Comparison of ENCODE assay signal across 10 mouse cellular contexts in the genomic region with DNA sequence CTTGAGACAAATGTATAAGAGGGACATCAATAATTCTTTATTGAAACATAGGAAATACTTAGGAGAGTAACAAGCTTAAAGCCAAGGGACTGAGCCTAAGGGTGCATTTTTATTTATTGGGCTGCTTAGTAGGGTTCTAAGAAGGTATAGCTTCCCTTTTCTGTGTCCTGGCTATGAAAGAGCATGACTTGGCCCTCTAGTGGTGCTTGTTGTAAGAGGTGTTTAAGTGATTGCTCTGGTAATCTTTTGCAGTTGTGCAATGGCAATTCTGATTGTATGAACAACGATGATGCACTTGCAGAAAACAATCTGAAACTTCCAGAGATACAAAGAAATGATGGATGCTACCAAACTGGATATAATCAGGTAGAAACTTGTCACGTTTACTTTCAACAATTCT. TPM values are rescaled to one million over a fixed set of nuclear protein-coding genes. Genes with fewer than 3 reads are reported as not detected.
A peak's percentile ranks its signal among the peaks of the same experiment; 100 is the strongest.
DNase-seq lines count a peak whose midpoint lies in the region; ATAC-seq and TF ChIP-seq lines count a peak whose summit lies in the region.
"Had no signal": no experiment of that assay in that cellular context is flagged by ENCODE, and none has a peak within 500 bp of the region (broad histone marks: within the 10 kb centered on the region; RNA-seq: fewer than 3 reads in every experiment).

No protein-coding gene starts in this region.

- H3K4me2 ChIP-seq in heart, embryonic 12.5 days, result no peak overlapping the region
- H3K4me2 ChIP-seq in midbrain, embryonic 14.5 days (ENCODE audit: low read length), result no peak overlapping the region
- H3K4me2 ChIP-seq in forebrain, embryonic 15.5 days (replicated peaks), result no peak overlapping the region
- no peak overlapping the region for H3K4me2 ChIP-seq in intestine, embryonic 15.5 days (replicated peaks)

- no peak for TF ChIP-seq POLR2A in heart, adult 2 months (IDR thresholded peaks at IDR 0.05; ENCODE audit: insufficient read depth, low read depth, low read length)

- H3K36me3 ChIP-seq in heart, adult 2 months (ENCODE audit: control insufficient read depth, insufficient read depth, low read length), result no peaks in the 10 kb centered on the region
- H3K36me3 ChIP-seq in heart, embryonic 12.5 days, result no peaks in the 10 kb centered on the region
- no peaks in the 10 kb centered on the region for H3K36me3 ChIP-seq in midbrain, embryonic 14.5 days (ENCODE audit: control insufficient read depth, insufficient read depth, low read length)
- H3K36me3 ChIP-seq in midbrain, embryonic 10.5 days, result no peaks in the 10 kb centered on the region
- no peaks in the 10 kb centered on the region for H3K36me3 ChIP-seq in forebrain, embryonic 15.5 days
- no peaks in the 10 kb centered on the region for H3K36me3 ChIP-seq in intestine, embryonic 15.5 days

- H3K27ac ChIP-seq in heart, adult 2 months, result no peak overlapping the region
- H3K27ac ChIP-seq in heart, embryonic 12.5 days (ENCODE audit: poor library complexity, severe bottlenecking), result no peak overlapping the region
- no peak overlapping the region for H3K27ac ChIP-seq in midbrain, embryonic 14.5 days (replicated peaks; ENCODE audit: low read depth, low read length)
- no peak overlapping the region for H3K27ac ChIP-seq in midbrain, embryonic 10.5 days (replicated peaks)
- no peak overlapping the region for H3K27ac ChIP-seq in forebrain, embryonic 15.5 days (replicated peaks)
- no peak overlapping the region for H3K27ac ChIP-seq in intestine, embryonic 15.5 days

- H3K9me3 ChIP-seq in heart, embryonic 12.5 days (replicated peaks), result no peaks in the 10 kb centered on the region
- H3K9me3 ChIP-seq in midbrain, embryonic 14.5 days (ENCODE audit: control insufficient read depth, low read length), result no peaks in the 10 kb centered on the region
- no peaks in the 10 kb centered on the region for H3K9me3 ChIP-seq in midbrain, embryonic 10.5 days (replicated peaks)
- no peaks in the 10 kb centered on the region for H3K9me3 ChIP-seq in forebrain, embryonic 15.5 days
- H3K9me3 ChIP-seq in intestine, embryonic 15.5 days, result no peaks in the 10 kb centered on the region

- intact Hi-C loops in heart, adult 2 months (cut with DNase I), result loop anchor here (1.0 to 5.0 kb wide), 2 partner anchors 58 to 191 kb away; partner anchors contain the start of gene Tyms

- no peak for TF ChIP-seq EP300 in heart, adult 2 months (IDR thresholded peaks at IDR 0.05; ENCODE audit: insufficient read depth, low read depth, low read length)

- no peaks in the 10 kb centered on the region; the same call in 1 of the 2 replicates for H3K4me1 ChIP-seq in heart, adult 2 months (ENCODE audit: control insufficient read depth, insufficient read depth, low read length)
- peaks cover 4% of the 10 kb centered on the region; the same call in 1 of the 2 replicates for H3K4me1 ChIP-seq in heart, embryonic 12.5 days (replicated peaks)
- H3K4me1 ChIP-seq in midbrain, embryonic 14.5 days (ENCODE audit: control insufficient read depth, insufficient read depth, low read length), result no peaks in the 10 kb centered on the region
- no peaks in the 10 kb centered on the region for H3K4me1 ChIP-seq in midbrain, embryonic 10.5 days
- peaks cover 3% of the 10 kb centered on the region; the same call in 1 of the 2 replicates for H3K4me1 ChIP-seq in forebrain, embryonic 15.5 days
- H3K4me1 ChIP-seq in intestine, embryonic 15.5 days (replicated peaks), result 0 out of 2 replicates have a peak, but pooled peaks cover 5% of the 10 kb centered on the region

- DNase-seq in heart, adult 2 months, result no peak
- DNase-seq in midbrain, embryonic 14.5 days, result peak; percentile 51
- no peak for DNase-seq in midbrain, embryonic 10.5 days (ENCODE audit: low spot score)
- peak; percentile 59 for DNase-seq in adipocyte (ENCODE audit: low spot score)

- H3K79me2 ChIP-seq in heart, adult 2 months (replicated peaks; ENCODE audit: control insufficient read depth, insufficient read depth, low read length), result no peaks in the 10 kb centered on the region

- 54% methylated on average over 2 of the region's 2 CpGs for WGBS in heart, adult 2 months
- WGBS in heart, embryonic 12.5 days, result 60% methylated on average over 2 of the region's 2 CpGs
- 74% methylated on average over 2 of the region's 2 CpGs for WGBS in midbrain, embryonic 14.5 days
- 66% methylated on average over 2 of the region's 2 CpGs for WGBS in midbrain, embryonic 10.5 days
- WGBS in forebrain, embryonic 15.5 days, result 68% methylated on average over 2 of the region's 2 CpGs
- WGBS in intestine, embryonic 15.5 days, result 55% methylated on average over 2 of the region's 2 CpGs

- ATAC-seq in heart, embryonic 12.5 days (ENCODE audit: insufficient number of reproducible peaks, low FRiP score), result no peak
- ATAC-seq in midbrain, embryonic 14.5 days (ENCODE audit: low FRiP score, low TSS enrichment), result no peak
- peak; percentile 77 for ATAC-seq in megakaryocyte progenitor cell, adult 5-6 weeks (replicated peaks; ENCODE audit: poor library complexity)
- no peak for ATAC-seq in forebrain, embryonic 15.5 days (replicated peaks)
- no peak for ATAC-seq in intestine, embryonic 15.5 days

- H3K4me3 ChIP-seq in heart, adult 2 months, result no peak overlapping the region
- no peak overlapping the region for H3K4me3 ChIP-seq in heart, embryonic 12.5 days
- no peak overlapping the region for H3K4me3 ChIP-seq in midbrain, embryonic 14.5 days (replicated peaks; ENCODE audit: low read depth, low read length)
- no peak overlapping the region for H3K4me3 ChIP-seq in midbrain, embryonic 10.5 days
- no peak overlapping the region for H3K4me3 ChIP-seq in forebrain, embryonic 15.5 days
- H3K4me3 ChIP-seq in intestine, embryonic 15.5 days (replicated peaks), result no peak overlapping the region

- no peak overlapping the region for H3K9ac ChIP-seq in heart, adult 2 months (ENCODE audit: low read depth, low read length)
- H3K9ac ChIP-seq in heart, embryonic 12.5 days, result no peak overlapping the region
- no peak overlapping the region for H3K9ac ChIP-seq in midbrain, embryonic 14.5 days (replicated peaks; ENCODE audit: low read length)
- H3K9ac ChIP-seq in forebrain, embryonic 15.5 days (replicated peaks), result no peak overlapping the region
- no peak overlapping the region for H3K9ac ChIP-seq in intestine, embryonic 15.5 days

- TF ChIP-seq CTCF in heart, adult 2 months (IDR thresholded peaks at IDR 0.05), result peak; percentile 72

- no peaks in the 10 kb centered on the region for H3K27me3 ChIP-seq in heart, adult 2 months (ENCODE audit: control insufficient read depth, insufficient read depth, low read length)
- no peaks in the 10 kb centered on the region for H3K27me3 ChIP-seq in heart, embryonic 12.5 days (replicated peaks)
- H3K27me3 ChIP-seq in midbrain, embryonic 14.5 days (ENCODE audit: control insufficient read depth, insufficient read depth, low read length), result no peaks in the 10 kb centered on the region
- no peaks in the 10 kb centered on the region for H3K27me3 ChIP-seq in midbrain, embryonic 10.5 days (ENCODE audit: low read depth, poor library complexity, severe bottlenecking)
- H3K27me3 ChIP-seq in forebrain, embryonic 15.5 days, result no peaks in the 10 kb centered on the region
- no peaks in the 10 kb centered on the region for H3K27me3 ChIP-seq in intestine, embryonic 15.5 days (replicated peaks)

RNA-seq across cellular contexts. Expression of gene Il6, which starts 1.7 kb away (rescaled TPM):
- not detected for total RNA-seq in heart, adult 2 months (2021)
- polyA plus RNA-seq in heart, adult 2 months (2012; rRNA removed), result not detected in 2 replicates
- 0.43 TPM in 1 of 2 replicates, not detected in the other for polyA plus RNA-seq in heart, embryonic 12.5 days (2016; fragmentation: Nextera tagmentation; extraction: Ambion mirVana)
- polyA plus RNA-seq in midbrain, embryonic 14.5 days (2014; fragmentation: Nextera tagmentation; extraction: Ambion mirVana), result not detected in 2 replicates
- 0.07 TPM in 1 of 2 replicates, not detected in the other for polyA plus RNA-seq in midbrain, embryonic 10.5 days (2016; fragmentation: Nextera tagmentation; extraction: Ambion mirVana)
- total RNA-seq in megakaryocyte progenitor cell, adult 5-6 weeks (2015), result 0.86 and 1.4 TPM in 2 replicates
- total RNA-seq in megakaryocyte progenitor cell, adult 5-6 weeks (2017), result 0.07 and 2.7 TPM in 2 replicates
- not detected in 2 replicates for polyA plus RNA-seq in forebrain, embryonic 15.5 days (2015; fragmentation: Nextera tagmentation; extraction: Ambion mirVana)
- polyA plus RNA-seq in intestine, embryonic 15.5 days (2015; fragmentation: Nextera tagmentation; extraction: Ambion mirVana), result 0.40 TPM in 1 of 2 replicates, not detected in the other
- polyA plus RNA-seq: large intestine, adult 2 months; neural tube, embryonic 14.5 days had no signal

RNA-seq across cellular contexts. Expression of gene Tyms, which starts 58.8 kb away (rescaled TPM):
- total RNA-seq in heart, adult 2 months (2021), result 1 to 10 TPM; 2.3 to 3.8 TPM
- polyA plus RNA-seq in heart, adult 2 months (2012; rRNA removed), result 3.3 and 4.2 TPM in 2 replicates
- polyA plus RNA-seq in heart, embryonic 12.5 days (2016; fragmentation: Nextera tagmentation; extraction: Ambion mirVana), result 120 and 123 TPM in 2 replicates
- 45.2 and 63.6 TPM in 2 replicates for polyA plus RNA-seq in midbrain, embryonic 14.5 days (2014; fragmentation: Nextera tagmentation; extraction: Ambion mirVana)
- polyA plus RNA-seq in midbrain, embryonic 10.5 days (2016; fragmentation: Nextera tagmentation; extraction: Ambion mirVana), result 294 and 321 TPM in 2 replicates
- 196 and 209 TPM in 2 replicates for total RNA-seq in megakaryocyte progenitor cell, adult 5-6 weeks (2015)
- total RNA-seq in megakaryocyte progenitor cell, adult 5-6 weeks (2017), result 150 and 174 TPM in 2 replicates
- 99.2 and 114 TPM in 2 replicates for polyA plus RNA-seq in forebrain, embryonic 15.5 days (2015; fragmentation: Nextera tagmentation; extraction: Ambion mirVana)
- polyA plus RNA-seq in intestine, embryonic 15.5 days (2015; fragmentation: Nextera tagmentation; extraction: Ambion mirVana), result 276 and 288 TPM in 2 replicates

Comparison
In these comparisons a context has a peak if more than half of its experiments do, and no peak if none do; other contexts are left out.
1. DNase-seq: peak in midbrain, embryonic 14.5 days (single experiment) and adipocyte (single experiment); none in heart, adult 2 months (0 of 2) and midbrain, embryonic 10.5 days (single experiment).